Mouse (Mus musculus): ENCODE results near the gene Gm13941. TPM values are rescaled to one million over a fixed set of nuclear protein-coding genes. Genes with fewer than 3 reads are reported as not detected.

Gm13941 gene
- not detected in 2 replicates for polyA plus RNA-seq (2012; rRNA removed)

GRCm38 (mm10) chr2:111105882-111106281 is at the start of gene Gm13941:
Gm13941 (minus strand) TSS chr2:111105982.
- no peaks in the 10 kb centered on the region for H3K4me1 ChIP-seq (ENCODE audit: control insufficient read depth, insufficient read depth, low read length)
- no peak for DNase-seq
- no peak for TF ChIP-seq CTCF (IDR thresholded peaks at IDR 0.05; ENCODE audit: insufficient read depth, low read length)
- TF ChIP-seq POLR2A (IDR thresholded peaks at IDR 0.05; ENCODE audit: borderline replicate concordance, extremely low read depth, low read depth, low read length): no peak
- H3K4me3 ChIP-seq (replicated peaks; ENCODE audit: extremely low read depth, low read depth, low read length): no peak within 1 kb of the TSS

- no peak within 1 kb of the TSS for H3K4me3 ChIP-seq (replicated peaks; ENCODE audit: extremely low read depth, low read depth, low read length)
- TF ChIP-seq POLR2A (IDR thresholded peaks at IDR 0.05; ENCODE audit: borderline replicate concordance, extremely low read depth, low read depth, low read length) (no peak), CTCF (IDR thresholded peaks at IDR 0.05; ENCODE audit: insufficient read depth, low read length) (no peak)
- 60% methylated on average over 2 of the region's 2 CpGs for WGBS
- DNase-seq: no peak
- H3K4me1 ChIP-seq (ENCODE audit: control insufficient read depth, insufficient read depth, low read length): no peaks in the 10 kb centered on the region
Measured at GRCm38 (mm10) chr2:111152836-111153235, 47.1 kb upstream of the Gm13941 start, which contains the start of gene Gm15130. Gm15130 (minus strand) TSS chr2:111152936.

GRCm38 (mm10) chr2:111135739-111136138 is 30.0 kb upstream of the Gm13941 start:
- no peak for DNase-seq
- H3K4me1 ChIP-seq (ENCODE audit: control insufficient read depth, insufficient read depth, low read length): no peaks in the 10 kb centered on the region
- TF ChIP-seq CTCF (IDR thresholded peaks at IDR 0.05; ENCODE audit: insufficient read depth, low read length): no peak
- no peak for TF ChIP-seq POLR2A (IDR thresholded peaks at IDR 0.05; ENCODE audit: borderline replicate concordance, extremely low read depth, low read depth, low read length)
- WGBS: 45% methylated on average over 5 of the region's 5 CpGs
- H3K4me3 ChIP-seq (replicated peaks; ENCODE audit: extremely low read depth, low read depth, low read length): no peak overlapping the region

- TF ChIP-seq CTCF (IDR thresholded peaks at IDR 0.05; ENCODE audit: insufficient read depth, low read length) (no peak), POLR2A (IDR thresholded peaks at IDR 0.05; ENCODE audit: borderline replicate concordance, extremely low read depth, low read depth, low read length) (no peak)
- WGBS: 98% methylated on average over 1 of the region's 1 CpGs
Measured at GRCm38 (mm10) chr2:111058586-111059261, 47.1 kb downstream of the Gm13941 start.

More at GRCm38 (mm10) chr2:111058586-111059261, 47.1 kb downstream of the Gm13941 start:
- Histone ChIP-seq H3K4me3 (replicated peaks; ENCODE audit: extremely low read depth, low read depth, low read length) (no peak overlapping the region), H3K4me1 (ENCODE audit: control insufficient read depth, insufficient read depth, low read length) (no peaks in the 10 kb centered on the region)
- no peak for DNase-seq

Other genes starting within 250 kb of the Gm13941 start
- gene Ano3, start 155.1 kb downstream of the Gm13941 start, polyA plus RNA-seq (2012; rRNA removed): 0.02 and 0.03 TPM in 2 replicates
- not detected in 2 replicates for gene Gm15130, start 47.0 kb upstream of the Gm13941 start, polyA plus RNA-seq (2012; rRNA removed)
- not detected in 2 replicates for gene 4930430A15Rik, start 123.6 kb upstream of the Gm13941 start, polyA plus RNA-seq (2012; rRNA removed)
- gene Olfr1275, start 129.3 kb upstream of the Gm13941 start, polyA plus RNA-seq (2012; rRNA removed): not detected in 2 replicates
- gene Olfr1276, start 148.5 kb upstream of the Gm13941 start, polyA plus RNA-seq (2012; rRNA removed): not detected in 2 replicates
- not detected in 2 replicates for gene Olfr1277, start 168.1 kb upstream of the Gm13941 start, polyA plus RNA-seq (2012; rRNA removed)
- not detected in 2 replicates for gene Olfr1278, start 184.2 kb upstream of the Gm13941 start, polyA plus RNA-seq (2012; rRNA removed)
- not detected in 2 replicates for gene Olfr1279, start 194.7 kb upstream of the Gm13941 start, polyA plus RNA-seq (2012; rRNA removed)
- not detected in 2 replicates for gene Olfr1280, start 208.0 kb upstream of the Gm13941 start, polyA plus RNA-seq (2012; rRNA removed)
- gene Olfr1281, start 220.5 kb upstream of the Gm13941 start, polyA plus RNA-seq (2012; rRNA removed): not detected in 2 replicates
- gene Olfr1282, start 230.1 kb upstream of the Gm13941 start, polyA plus RNA-seq (2012; rRNA removed): not detected in 2 replicates